Mouse (Mus musculus) G1E (cell line): ENCODE measurements around the gene Dhx32. TPM values are rescaled to one million over a fixed set of nuclear protein-coding genes. Genes with fewer than 3 reads are reported as not detected.

Experiments
- ATAC-seq: 2 replicates; pipeline ENCODE4 v1.8.0; 2016; ENCODE audit warnings: mild to moderate bottlenecking; ENCODE audit not compliant: insufficient number of reproducible peaks, poor library complexity, low FRiP score, severe bottlenecking; ENCODE audit errors: extremely low read depth
- DNase-seq: peaks from one replicate; pipeline ENCODE4 v3.0.0; 2012; ENCODE audit warnings: low spot score
- H3K27me3 ChIP-seq: 2 replicates; pipeline ENCODE4 v1.6.1; 2012; ENCODE audit warnings: mild to moderate bottlenecking, low read length, inconsistent platforms; ENCODE audit not compliant: insufficient read depth
- H3K36me3 ChIP-seq: replicated peaks from 2 replicates; pipeline ENCODE3; 2012; ENCODE audit warnings: mild to moderate bottlenecking, inconsistent platforms
- H3K4me1 ChIP-seq: 2 replicates; pipeline ENCODE4 v1.6.1; 2012; ENCODE audit warnings: low read depth, low read length, inconsistent platforms, mixed read lengths; ENCODE audit not compliant: insufficient read depth
- H3K4me3 ChIP-seq: 2 replicates; pipeline ENCODE4 v1.5.1; 2012; ENCODE audit warnings: low read depth, mild to moderate bottlenecking, inconsistent platforms, low read length, moderate library complexity, mixed read lengths
- H3K9me3 ChIP-seq: replicated peaks from 2 replicates; pipeline ENCODE4 v1.6.1; 2012; ENCODE audit warnings: inconsistent platforms
- CTCF ChIP-seq: IDR thresholded peaks from 2 replicates; pipeline ENCODE4 v1.5.1; 2012; ENCODE audit warnings: low read depth, low read length, inconsistent platforms, mixed read lengths
- GATA1 ChIP-seq: IDR thresholded peaks from 2 replicates; pipeline ENCODE4 v1.6.1; 2012; ENCODE audit warnings: borderline replicate concordance, low read length, inconsistent platforms, mixed read lengths
- GATA2 ChIP-seq: IDR thresholded peaks from 2 replicates; pipeline ENCODE4 v1.6.1; 2012; ENCODE audit warnings: low read depth, low read length, inconsistent platforms, borderline replicate concordance
- POLR2AphosphoS5 ChIP-seq: IDR thresholded peaks from 2 replicates; pipeline ENCODE4 v1.6.1; 2012; ENCODE audit warnings: low read depth, low read length, inconsistent platforms; ENCODE audit not compliant: insufficient replicate concordance
- TAL1 ChIP-seq: conservative IDR thresholded peaks from 2 replicates; pipeline ENCODE4 v1.6.1; 2012; ENCODE audit warnings: low read depth, low read length, inconsistent platforms, mixed read lengths
- polyA plus RNA-seq: library from polyadenylated mRNA; stranded (reverse); fragments of >175 nt; gene quantifications from 2 replicates; pipeline ENCODE4 v1.2.3, GENCODE M21; 2012
- total RNA-seq, 2 experiments: library from RNA; stranded (forward) in 1 of 2; stranded (reverse) in 1 of 2; fragments of 200-1000 nt in 1 of 2; fragments of >200 nt in 1 of 2; fragmentation: Nextera tagmentation in 1 of 2; gene quantifications; 2 replicates each; pipeline ENCODE4 v1.2.3; 2014 to 2017

Gene Dhx32
- total and polyA plus RNA-seq, 3 experiments = 12.8 to 22.8 (median 16.4) TPM

GRCm38 (mm10) chr7:133750666-133751065 is 31.9 kb downstream of the Dhx32 start:
- Histone ChIP-seq H3K4me1 (no peaks in the 10 kb centered on the region), H3K4me3 (no peak overlapping the region), H3K9me3 (no peaks in the 10 kb centered on the region), H3K36me3 (peaks cover 39% of the 10 kb centered on the region), H3K27me3 (no peaks in the 10 kb centered on the region)
- TF ChIP-seq CTCF (no peak), TAL1 (no peak), GATA1 (no peak), POLR2AphosphoS5 (no peak), GATA2 (no peak)
- DNase-seq (no peak), ATAC-seq (peak; percentile 19; the same call in 1 of the 2 replicates)

DNA sequence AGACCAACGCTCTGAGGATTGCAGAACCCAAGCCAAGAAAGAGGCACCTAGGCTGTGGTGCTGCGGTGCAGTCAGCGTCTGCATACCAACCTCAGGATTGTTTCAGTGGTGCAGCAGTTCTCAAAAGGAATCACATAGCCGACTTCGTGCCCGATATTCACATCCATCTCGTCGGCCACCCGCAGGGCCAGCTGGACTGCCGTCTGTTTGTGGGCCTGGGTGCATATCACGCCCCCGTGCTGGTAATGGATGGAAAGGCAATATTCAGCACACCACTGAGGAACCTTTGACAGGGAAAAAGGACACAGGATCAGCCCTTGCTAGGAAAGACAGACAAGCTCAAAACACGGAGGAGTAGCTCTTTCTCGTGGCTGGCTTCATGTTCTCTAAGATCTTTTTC is 33.8 kb downstream of the Dhx32 start:
- Histone ChIP-seq H3K4me3 (no peak overlapping the region), H3K4me1 (peaks cover under 1% of the 10 kb centered on the region; the same call in 1 of the 2 replicates), H3K36me3 (peaks cover 32% of the 10 kb centered on the region), H3K27me3 (no peaks in the 10 kb centered on the region), H3K9me3 (no peaks in the 10 kb centered on the region)
- DNase-seq = no peak
- ATAC-seq = no peak
- no peak for TF ChIP-seq POLR2AphosphoS5
- no peak for TF ChIP-seq GATA1
- TF ChIP-seq TAL1 = no peak
- TF ChIP-seq CTCF = no peak
- TF ChIP-seq GATA2 = no peak

GRCm38 (mm10) chr7:133747372-133747771 is 35.2 kb downstream of the Dhx32 start:
- no peaks in the 10 kb centered on the region for H3K27me3 ChIP-seq
- ATAC-seq = no peak
- no peaks in the 10 kb centered on the region for H3K9me3 ChIP-seq
- H3K4me1 ChIP-seq = peaks cover 3% of the 10 kb centered on the region; the same call in 1 of the 2 replicates
- peaks cover 42% of the 10 kb centered on the region for H3K36me3 ChIP-seq
- DNase-seq = no peak
- no peak overlapping the region for H3K4me3 ChIP-seq
- TF ChIP-seq GATA2 (no peak), CTCF (no peak), POLR2AphosphoS5 (no peak), TAL1 (no peak), GATA1 (no peak)

- H3K4me3 ChIP-seq = no peak overlapping the region
- H3K36me3 ChIP-seq = peaks cover 55% of the 10 kb centered on the region
- ATAC-seq = no peak
- peaks cover 10% of the 10 kb centered on the region for H3K4me1 ChIP-seq
- DNase-seq = no peak
- H3K9me3 ChIP-seq = no peaks in the 10 kb centered on the region
- no peaks in the 10 kb centered on the region for H3K27me3 ChIP-seq
- no peak for TF ChIP-seq CTCF
- no peak for TF ChIP-seq TAL1
- TF ChIP-seq GATA1 = no peak
- no peak for TF ChIP-seq GATA2
- no peak for TF ChIP-seq POLR2AphosphoS5
Measured at GRCm38 (mm10) chr7:133744701-133745100, 37.8 kb downstream of the Dhx32 start.

DNA sequence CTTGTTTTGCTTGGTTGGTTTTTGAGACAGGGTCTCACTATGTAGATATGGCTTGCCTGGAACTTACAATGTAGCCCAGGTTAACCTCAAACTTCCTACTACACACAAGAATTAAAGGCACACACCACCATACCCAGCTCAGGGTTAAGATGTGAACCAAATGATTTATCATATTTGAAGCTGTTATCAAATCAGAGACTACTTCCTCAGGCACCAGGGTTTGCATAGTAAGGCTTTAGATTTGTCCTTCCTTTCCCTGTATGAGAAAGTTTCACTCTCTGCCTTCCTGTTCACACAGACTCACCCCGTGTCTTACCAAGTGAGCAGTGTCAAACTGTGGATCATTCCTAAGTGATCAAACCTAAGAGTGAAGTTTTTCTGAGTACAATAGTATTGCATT is 38.3 kb downstream of the Dhx32 start:
- Histone ChIP-seq H3K4me1 (peaks cover 12% of the 10 kb centered on the region), H3K27me3 (no peaks in the 10 kb centered on the region), H3K4me3 (no peak overlapping the region), H3K9me3 (no peaks in the 10 kb centered on the region), H3K36me3 (peaks cover 55% of the 10 kb centered on the region)
- ATAC-seq = no peak
- TF ChIP-seq GATA2 = no peak
- TF ChIP-seq TAL1 = no peak
- TF ChIP-seq CTCF = no peak
- TF ChIP-seq POLR2AphosphoS5 = no peak
- no peak for TF ChIP-seq GATA1
- DNase-seq = no peak

GRCm38 (mm10) chr7:133743611-133744010 is 38.9 kb downstream of the Dhx32 start:
- Histone ChIP-seq H3K4me3 (no peak overlapping the region), H3K4me1 (peaks cover 18% of the 10 kb centered on the region), H3K36me3 (peaks cover 54% of the 10 kb centered on the region), H3K27me3 (no peaks in the 10 kb centered on the region), H3K9me3 (no peaks in the 10 kb centered on the region)
- no peak for TF ChIP-seq GATA1
- no peak for TF ChIP-seq POLR2AphosphoS5
- TF ChIP-seq CTCF = no peak
- TF ChIP-seq GATA2 = no peak
- no peak for TF ChIP-seq TAL1
- DNase-seq = no peak
- no peak for ATAC-seq
